Mouse (Mus musculus) heart, adult 2 months (tissue): ENCODE measurements around the gene Ctdspl. TPM values are rescaled to one million over a fixed set of nuclear protein-coding genes. Genes with fewer than 3 reads are reported as not detected.

Experiments
- DNase-seq, 2 experiments: peaks; one replicate each; pipeline ENCODE4 v3.0.0; 2021
- H3K27ac ChIP-seq: fragments of 200-600 bp; 2 replicates; pipeline ENCODE4 v1.8.1; 2022
- H3K27me3 ChIP-seq: fragments of 200-500 bp; 2 replicates; pipeline ENCODE4 v1.6.1; 2012; ENCODE audit warnings: mild to moderate bottlenecking, low read length, inconsistent platforms, mixed read lengths; ENCODE audit not compliant: control insufficient read depth, insufficient read depth
- H3K36me3 ChIP-seq: fragments of 200-500 bp; 2 replicates; pipeline ENCODE4 v1.6.1; 2012; ENCODE audit warnings: low read length, inconsistent platforms; ENCODE audit not compliant: control insufficient read depth, insufficient read depth
- H3K4me1 ChIP-seq: fragments of 200-500 bp; 2 replicates; pipeline ENCODE4 v1.6.1; 2011; ENCODE audit warnings: low read length; ENCODE audit not compliant: control insufficient read depth, insufficient read depth
- H3K4me3 ChIP-seq: fragments of 200-600 bp; 2 replicates; pipeline ENCODE4 v1.8.1; 2022
- H3K79me2 ChIP-seq: fragments of 200-500 bp; replicated peaks from 2 replicates; pipeline ENCODE4 v1.6.1; 2012; ENCODE audit warnings: mild to moderate bottlenecking, inconsistent platforms, low read length, moderate library complexity, mixed read lengths; ENCODE audit not compliant: control insufficient read depth, insufficient read depth
- H3K9ac ChIP-seq: fragments of 200-500 bp; 2 replicates; pipeline ENCODE4 v1.6.1; 2012; ENCODE audit warnings: low read depth, mild to moderate bottlenecking, control low read depth, inconsistent platforms, low read length, mixed read lengths
- CTCF ChIP-seq: fragments of 200-600 bp; IDR thresholded peaks from 2 replicates; pipeline ENCODE4 v1.8.1; 2022; ENCODE audit warnings: antibody characterized with exemption, mild to moderate bottlenecking, moderate library complexity
- EP300 ChIP-seq: fragments of 200-500 bp; IDR thresholded peaks from 2 replicates; pipeline ENCODE4 v1.6.1; 2011; ENCODE audit warnings: low read depth, low read length, control low read depth; ENCODE audit not compliant: insufficient read depth
- POLR2A ChIP-seq: fragments of 200-500 bp; IDR thresholded peaks from 2 replicates; pipeline ENCODE4 v1.6.1; 2011; ENCODE audit warnings: mild to moderate bottlenecking, low read depth, low read length, control low read depth; ENCODE audit not compliant: insufficient read depth
- WGBS: fragments of 180-500 bp; shearing (Covaris S2); methylation state at CpG from one replicate; pipeline ENCODE4 v1.1.7; 2018; 5-methylcytosine and 5-hydroxymethylcytosine counted together
- intact Hi-C: fragments of 180-260 bp; cut with DNase I; formaldehyde crosslinking; loops from one replicate; pipeline ENCODE4 v1.15.1; 2025
- polyA plus RNA-seq: library from polyadenylated mRNA; depleted of rRNA; stranded (reverse); fragments of >200 nt; gene quantifications from 2 replicates; pipeline ENCODE4 v1.2.3, GENCODE M21; 2012
- total RNA-seq, 2 experiments: library from RNA; stranded (reverse); gene quantifications; 2 replicates each; pipeline ENCODE4 v1.2.3; 2021

Ctdspl gene
- total and polyA plus RNA-seq, 3 experiments: 8.5 to 9.7 (median 9.0) TPM

DNA sequence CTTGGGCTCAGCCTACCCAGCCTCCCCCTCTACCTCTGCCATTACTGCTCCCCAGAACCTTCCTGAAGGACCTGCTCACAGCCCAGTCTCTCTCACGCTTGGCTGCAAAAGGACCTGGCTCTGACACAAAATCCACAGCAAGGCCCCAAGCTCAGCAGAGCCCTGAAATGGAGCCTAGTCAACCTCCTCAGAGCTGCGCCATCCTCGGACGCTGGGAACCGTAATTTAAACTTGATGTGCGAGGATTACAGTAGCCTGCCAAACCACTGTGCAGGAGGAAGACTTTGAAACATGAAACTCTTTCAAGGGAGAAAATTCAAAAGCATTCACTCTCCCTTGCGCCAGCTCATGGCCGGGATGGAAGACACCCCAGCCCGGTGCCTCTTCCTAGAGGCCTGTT, 34.7 kb upstream of the Ctdspl start:
- no peak for DNase-seq
- WGBS: 88% methylated on average over 9 of the region's 9 CpGs
- Histone ChIP-seq H3K9ac (no peak overlapping the region), H3K4me3 (no peak overlapping the region), H3K79me2 (no peaks in the 10 kb centered on the region), H3K27ac (no peak overlapping the region), H3K4me1 (peaks cover 3% of the 10 kb centered on the region), H3K27me3 (no peaks in the 10 kb centered on the region), H3K36me3 (no peaks in the 10 kb centered on the region)
- intact Hi-C loops: no loop called here
- TF ChIP-seq POLR2A: no peak
- no peak for TF ChIP-seq CTCF
- TF ChIP-seq EP300: no peak

DNA sequence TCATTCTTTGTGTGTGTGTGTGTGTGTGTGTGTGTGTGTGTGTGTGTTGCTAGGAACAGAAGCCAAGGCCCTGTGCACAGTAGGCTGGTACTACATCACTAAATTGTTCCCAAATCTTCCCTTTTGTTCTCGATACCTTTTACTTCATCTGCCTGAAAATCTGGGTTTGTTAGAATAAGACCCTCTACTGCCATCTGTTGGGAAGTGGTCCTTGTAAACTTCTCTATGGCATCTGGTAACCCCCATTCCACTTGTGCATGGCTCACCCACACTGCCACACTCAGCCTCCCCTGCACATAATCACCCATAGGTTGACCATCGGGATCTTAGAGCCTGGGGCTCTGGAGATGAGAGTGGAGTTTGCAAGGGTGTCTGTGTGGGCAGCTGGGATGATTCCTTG, 31.2 kb upstream of the Ctdspl start:
- Histone ChIP-seq H3K4me3 (no peak overlapping the region), H3K79me2 (no peaks in the 10 kb centered on the region), H3K27me3 (no peaks in the 10 kb centered on the region), H3K36me3 (no peaks in the 10 kb centered on the region), H3K9ac (no peak overlapping the region), H3K4me1 (peaks cover 3% of the 10 kb centered on the region), H3K27ac (no peak overlapping the region)
- TF ChIP-seq CTCF (peak; percentile 25; the same call in 1 of the 2 replicates), EP300 (no peak)
- intact Hi-C loops: no loop called here
- WGBS: 74% methylated on average over 2 of the region's 2 CpGs
- no peak for DNase-seq

DNA sequence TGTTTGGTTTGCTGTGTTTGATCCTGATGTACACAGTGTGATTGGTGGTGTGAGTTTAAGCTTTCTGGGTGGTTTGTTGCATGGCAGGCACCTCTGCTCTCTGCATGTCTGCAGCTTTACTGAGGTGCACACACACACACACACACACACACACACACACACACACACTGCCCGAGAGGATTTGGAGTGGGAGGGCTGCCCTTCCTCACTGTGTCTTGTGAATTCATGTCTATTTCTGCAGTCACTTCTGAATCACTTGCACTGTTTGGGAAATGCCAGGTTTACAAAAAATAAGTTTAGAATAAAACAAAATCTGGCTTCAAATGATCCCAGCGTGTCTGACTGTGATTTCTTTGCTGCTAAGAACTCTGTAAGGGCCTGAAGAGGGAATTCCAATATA, 25.6 kb upstream of the Ctdspl start:
- DNase-seq: no peak
- 81% methylated on average over 2 of the region's 2 CpGs for WGBS
- intact Hi-C loops: no loop called here
- Histone ChIP-seq H3K27me3 (no peaks in the 10 kb centered on the region), H3K79me2 (no peaks in the 10 kb centered on the region), H3K4me3 (no peak overlapping the region), H3K9ac (no peak overlapping the region), H3K36me3 (no peaks in the 10 kb centered on the region), H3K4me1 (no peaks in the 10 kb centered on the region), H3K27ac (no peak overlapping the region)
- TF ChIP-seq POLR2A: no peak
- no peak for TF ChIP-seq EP300
- no peak for TF ChIP-seq CTCF

DNA sequence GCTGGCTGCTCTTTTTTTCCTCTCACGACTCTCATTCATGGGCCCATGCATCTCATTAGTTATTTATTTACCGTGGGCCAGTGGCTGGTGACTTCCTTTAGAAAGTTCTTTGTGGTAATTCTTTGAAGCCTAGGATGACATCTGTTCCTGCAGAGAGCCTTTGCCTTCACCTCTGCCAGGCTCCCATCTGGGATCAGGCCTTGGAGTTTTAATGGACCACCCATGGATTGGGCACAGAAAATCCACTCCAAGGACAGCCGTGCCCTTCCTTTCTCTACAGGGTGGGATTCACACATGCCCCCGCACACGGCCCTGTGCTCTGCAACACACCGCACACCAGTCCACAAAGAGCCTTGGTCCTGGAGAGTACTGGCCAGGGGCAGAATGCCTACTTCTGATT, 24.3 kb upstream of the Ctdspl start:
- intact Hi-C loops: no loop called here
- no peaks in the 10 kb centered on the region for H3K27me3 ChIP-seq
- no peak overlapping the region for H3K9ac ChIP-seq
- WGBS: 82% methylated on average over 6 of the region's 6 CpGs
- TF ChIP-seq EP300 (no peak), POLR2A (no peak), CTCF (no peak)
- H3K27ac ChIP-seq: no peak overlapping the region
- DNase-seq: no peak
- H3K79me2 ChIP-seq: no peaks in the 10 kb centered on the region
- H3K36me3 ChIP-seq: no peaks in the 10 kb centered on the region
- H3K4me1 ChIP-seq: no peaks in the 10 kb centered on the region
- no peak overlapping the region for H3K4me3 ChIP-seq

DNA sequence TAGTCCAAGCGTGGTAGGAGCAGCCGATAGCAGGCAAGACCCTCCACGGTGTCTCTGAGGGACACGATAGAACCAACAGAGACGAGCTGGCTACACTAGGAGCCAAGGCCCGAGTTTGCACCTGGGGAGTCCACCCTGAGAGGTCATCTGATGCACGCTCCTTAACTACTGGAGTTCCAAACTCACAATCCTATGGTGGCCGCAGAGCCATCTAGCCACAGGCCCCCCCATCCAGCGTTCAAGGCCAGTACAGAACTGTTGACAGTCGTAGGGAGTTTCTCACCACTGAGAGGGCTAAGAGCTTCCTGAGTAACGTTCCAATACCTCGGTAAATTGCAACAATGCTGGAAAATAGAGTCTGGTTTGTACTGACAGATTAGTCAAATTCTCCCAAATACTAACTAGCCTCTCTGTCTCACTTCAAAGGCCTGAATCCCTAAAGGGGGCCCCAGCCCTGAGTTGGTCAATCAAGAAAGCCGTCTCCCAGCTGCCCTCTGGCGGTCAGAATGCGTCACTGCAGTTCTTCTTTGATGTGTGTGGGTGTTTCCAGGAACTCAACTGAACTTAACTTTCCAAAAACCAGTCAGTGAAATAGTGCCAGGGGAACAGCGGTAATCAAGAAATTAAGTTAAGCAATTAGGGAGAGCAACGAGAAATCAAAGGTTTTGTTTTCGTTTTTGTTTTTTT, 18.2 kb upstream of the Ctdspl start:
- 50% methylated on average over 18 of the region's 18 CpGs for WGBS
- no peak overlapping the region for H3K4me3 ChIP-seq

DNA sequence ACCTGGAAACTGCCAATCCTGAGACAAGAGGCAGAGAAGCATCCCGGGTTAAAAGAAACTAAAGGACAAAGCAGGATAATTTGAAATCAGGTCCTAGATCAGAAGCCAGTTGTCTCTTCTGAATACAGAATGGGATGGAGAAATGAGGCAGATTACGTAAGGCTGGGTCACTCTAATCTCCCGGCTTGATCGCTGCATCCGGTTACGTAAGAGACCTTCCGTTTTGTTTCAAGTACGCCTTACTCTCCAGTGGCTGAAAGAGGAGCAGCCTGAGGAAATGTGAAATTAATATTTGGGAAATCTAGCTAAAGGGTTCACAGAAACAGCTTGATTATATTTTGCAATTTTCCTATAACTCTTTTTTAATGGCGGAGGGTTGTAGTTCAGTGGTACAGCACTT, 13.2 kb upstream of the Ctdspl start:
- Histone ChIP-seq H3K27me3 (no peaks in the 10 kb centered on the region), H3K79me2 (no peaks in the 10 kb centered on the region), H3K27ac (no peak overlapping the region), H3K4me3 (no peak overlapping the region), H3K36me3 (no peaks in the 10 kb centered on the region), H3K4me1 (no peaks in the 10 kb centered on the region), H3K9ac (no peak overlapping the region)
- 80% methylated on average over 9 of the region's 9 CpGs for WGBS
- intact Hi-C loops: no loop called here
- TF ChIP-seq EP300 (no peak), CTCF (no peak), POLR2A (no peak)
- no peak for DNase-seq

More for the DNA sequence above, 18.2 kb upstream of the Ctdspl start:
- Histone ChIP-seq H3K9ac (no peak overlapping the region), H3K27me3 (no peaks in the 10 kb centered on the region), H3K36me3 (no peaks in the 10 kb centered on the region), H3K4me1 (no peaks in the 10 kb centered on the region), H3K27ac (no peak overlapping the region), H3K79me2 (no peaks in the 10 kb centered on the region)
- DNase-seq: peak; percentile 78 to 83
- intact Hi-C loops: loop anchor here (1.0 kb wide), 1 partner anchor 319 kb away; no protein-coding TSS in a partner anchor
- TF ChIP-seq CTCF: no peak; the same call in 1 of the 2 replicates
- TF ChIP-seq POLR2A: no peak
- TF ChIP-seq EP300: peak; percentile 74; the same call in 1 of the 2 replicates

DNA sequence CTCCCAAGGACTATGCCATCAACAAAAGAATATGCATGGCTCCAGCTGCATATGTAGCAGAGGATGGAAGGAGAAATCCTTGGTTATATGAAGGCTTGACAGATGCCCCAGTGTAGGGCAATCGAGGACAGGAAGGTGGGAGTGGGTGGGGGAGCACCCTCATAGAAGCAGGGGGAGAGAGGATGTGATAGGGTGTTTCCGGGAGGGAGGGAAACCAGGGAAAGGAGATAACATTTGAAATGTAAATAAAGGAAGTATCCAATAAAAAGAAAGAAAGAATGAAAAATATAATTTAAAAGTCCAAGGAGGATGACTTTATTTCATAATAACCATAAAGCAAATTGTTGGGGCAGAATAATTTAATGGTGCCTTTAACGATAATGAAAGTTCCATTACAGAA, 12.6 kb upstream of the Ctdspl start:
- H3K4me3 ChIP-seq: no peak overlapping the region
- H3K4me1 ChIP-seq: no peaks in the 10 kb centered on the region
- H3K36me3 ChIP-seq: no peaks in the 10 kb centered on the region
- H3K79me2 ChIP-seq: no peaks in the 10 kb centered on the region
- TF ChIP-seq CTCF (no peak), POLR2A (no peak)
- H3K27ac ChIP-seq: no peak overlapping the region
- intact Hi-C loops: no loop called here
- no peak for DNase-seq
- no peak overlapping the region for H3K9ac ChIP-seq
- no peaks in the 10 kb centered on the region for H3K27me3 ChIP-seq
- WGBS: 49% methylated on average over 3 of the region's 3 CpGs
